Mouse (Mus musculus): ENCODE measurements at regions not wholly inside any gene's neighbourhood (a gene's known extent, or its start where the extent isn't known, plus 50 kb on each side); places are given as distances from the start of the nearest gene placed in this dataset.

- no peak for DNase-seq (ENCODE audit: low spot score in 2 of 2)
Measured at GRCm38 (mm10) chr2:113959025-113959767, 54.2 kb downstream of the Gjd2 start.

GRCm38 (mm10) chr2:113952480-113952879, 60.9 kb downstream of the Gjd2 start:
- DNase-seq (ENCODE audit: low spot score in 2 of 2) = no peak

GRCm38 (mm10) chr2:113949296-113949990, 64.0 kb downstream of the Gjd2 start:
- no peak for DNase-seq (ENCODE audit: low spot score in 2 of 2)

- no peak for DNase-seq (ENCODE audit: low spot score in 2 of 2)
Measured at GRCm38 (mm10) chr2:113931689-113932088, 81.7 kb downstream of the Gjd2 start.

GRCm38 (mm10) chr2:113930948-113931347, 82.5 kb downstream of the Gjd2 start:
- DNase-seq (ENCODE audit: low spot score in 2 of 2) = no peak

- no peak for DNase-seq (ENCODE audit: low spot score in 2 of 2)
Measured at GRCm38 (mm10) chr2:113929650-113930049, 81.2 kb upstream of the Arhgap11a start.

GRCm38 (mm10) chr2:113924138-113924537, 75.7 kb upstream of the Arhgap11a start:
- no peak for DNase-seq (ENCODE audit: low spot score in 2 of 2)

GRCm38 (mm10) chr2:113918913-113919312, 70.5 kb upstream of the Arhgap11a start:
- DNase-seq (ENCODE audit: low spot score in 2 of 2) = no peak

GRCm38 (mm10) chr2:113914248-113914647, 65.8 kb upstream of the Arhgap11a start:
- DNase-seq (ENCODE audit: low spot score in 2 of 2) = no peak

- no peak for DNase-seq (ENCODE audit: low spot score in 2 of 2)
Measured at GRCm38 (mm10) chr2:113911188-113911587, 62.7 kb upstream of the Arhgap11a start.

GRCm38 (mm10) chr2:113909502-113909901, 61.0 kb upstream of the Arhgap11a start:
- DNase-seq (ENCODE audit: low spot score in 2 of 2) = no peak

- no peak for DNase-seq (ENCODE audit: low spot score in 2 of 2)
Measured at GRCm38 (mm10) chr2:113908636-113909035, 60.2 kb upstream of the Arhgap11a start.

- DNase-seq (ENCODE audit: low spot score in 2 of 2) = no peak
Measured at GRCm38 (mm10) chr2:113904414-113904813, 56.0 kb upstream of the Arhgap11a start.

GRCm38 (mm10) chr2:113903865-113904264, 55.4 kb upstream of the Arhgap11a start:
- no peak for DNase-seq (ENCODE audit: low spot score in 2 of 2)

- no peak for DNase-seq (ENCODE audit: low spot score in 2 of 2)
Measured at GRCm38 (mm10) chr2:113903006-113903545, 54.6 kb upstream of the Arhgap11a start.

- peak in 1 of 2 experiments; percentile 15 for DNase-seq (ENCODE audit: low spot score in 2 of 2)
Measured at GRCm38 (mm10) chr2:113902406-113902805, 53.9 kb upstream of the Arhgap11a start.

- no peak for DNase-seq (ENCODE audit: low spot score in 2 of 2)
Measured at GRCm38 (mm10) chr2:113900496-113900895, 52.0 kb upstream of the Arhgap11a start.

- no peak for DNase-seq (ENCODE audit: low spot score in 2 of 2)
Measured at GRCm38 (mm10) chr2:113898747-113899146, 50.3 kb upstream of the Arhgap11a start.

All from adrenal gland, adult 18-20 months (tissue).